In the genomic region with DNA sequence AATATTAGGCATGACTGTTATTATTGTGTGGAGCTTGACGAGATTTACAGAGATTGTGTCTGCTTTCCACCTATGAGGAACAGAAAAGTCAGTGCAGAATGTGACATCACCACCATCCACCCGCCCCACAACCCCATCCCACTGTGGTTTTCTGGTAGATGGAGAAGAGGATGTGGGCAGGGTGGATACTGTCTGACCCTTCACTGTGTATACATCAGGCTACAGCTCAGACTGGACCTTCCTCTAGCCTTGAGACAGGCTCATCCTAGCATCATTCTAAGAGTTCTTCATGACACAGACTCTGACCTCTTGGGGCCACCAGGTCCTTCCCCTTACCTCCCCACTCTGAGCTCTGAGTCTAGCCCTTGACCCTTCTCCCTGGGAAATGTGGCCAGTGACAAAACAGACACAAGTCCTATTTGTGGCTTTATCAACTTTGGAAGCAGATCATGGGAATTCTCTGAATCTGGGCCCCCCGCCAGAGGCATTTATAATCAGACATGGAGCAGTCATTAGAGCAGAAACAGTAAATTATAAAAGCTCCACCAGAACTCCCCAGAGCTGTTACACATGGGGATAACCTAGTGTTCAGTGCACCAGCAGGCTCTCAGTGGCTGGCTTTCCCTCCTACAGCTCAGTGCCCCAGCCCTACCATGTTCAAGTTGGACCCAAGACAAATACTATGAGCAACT, we compare ENCODE assay signal across 10 mouse cellular contexts. TPM values are rescaled to one million over a fixed set of nuclear protein-coding genes. Genes with fewer than 3 reads are reported as not detected.
DNase-seq lines count a peak whose midpoint lies in the region.
"Had no signal": no experiment of that assay in that cellular context is flagged by ENCODE, and none has a peak within 500 bp of the region (broad histone marks: within the 10 kb centered on the region; RNA-seq: fewer than 3 reads in every experiment).

No protein-coding gene starts in this region.

- intact Hi-C loops in gastrocnemius, postnatal 14 days (cut with DNase I; ENCODE audit: low total_unique reads), result no loop called here

- DNase-seq in gastrocnemius, postnatal 14 days, result peak; percentile 24
- DNase-seq in gastrocnemius, postnatal 25 days, result no peak
- DNase-seq in right cerebral cortex, postnatal 4 days, result peak; percentile 22
- no peak for DNase-seq in right cerebral cortex, postnatal 14 days
- DNase-seq in kidney, adult 8-10 months, result peak; percentile 36 to 52
- peak; percentile 41 to 55 for DNase-seq in lung, postnatal 4 days
- DNase-seq in right cerebral cortex, postnatal 36 days (ENCODE audit: low spot score in 2 of 2), result no peak
- DNase-seq in thymus, postnatal 0 days (ENCODE audit: low spot score), result no peak
- DNase-seq: cerebellum, adult 9-11 months; layer of hippocampus, adult 9-11 months had no signal

RNA-seq across cellular contexts. Expression of gene Trabd2b, which starts 48.1 kb away (rescaled TPM):
- 1 to 10 TPM; 1.6 to 2.2 TPM for total RNA-seq in gastrocnemius, postnatal 14 days (2021)
- 1 to 10 TPM; 1.1 to 2.0 TPM for total RNA-seq in gastrocnemius, postnatal 25 days (2021)
- polyA plus RNA-seq in thymus, postnatal 0 days (2015; fragmentation: Nextera tagmentation; extraction: Ambion mirVana), result 0.12 and 0.17 TPM in 2 replicates

Comparison
In these comparisons a context has a peak if more than half of its experiments do, and no peak if none do; other contexts are left out.
1. DNase-seq: peak in gastrocnemius, postnatal 14 days (single experiment), right cerebral cortex, postnatal 4 days (single experiment), kidney, adult 8-10 months (2 of 2) and lung, postnatal 4 days (2 of 2); none in gastrocnemius, postnatal 25 days (single experiment), right cerebral cortex, postnatal 14 days (single experiment), right cerebral cortex, postnatal 36 days (0 of 2) and thymus, postnatal 0 days (single experiment).